Mouse (Mus musculus): ENCODE measurements around the gene Dock9. TPM values are rescaled to one million over a fixed set of nuclear protein-coding genes. Genes with fewer than 3 reads are reported as not detected.

Dock9 gene
- polyA plus RNA-seq, 1 experiment, result 2.8 TPM

- Histone ChIP-seq H3K4me3 (no peak overlapping the region), H3K4me2 (ENCODE audit: low read depth) (no peak overlapping the region), H3K36me3 (ENCODE audit: control insufficient read depth, insufficient read depth) (no peaks in the 10 kb centered on the region), H3K79me2 (ENCODE audit: control insufficient read depth, insufficient read depth) (no peaks in the 10 kb centered on the region), H3K27me3 (ENCODE audit: control insufficient read depth, insufficient read depth, insufficient read length) (no peaks in the 10 kb centered on the region), H3ac (ENCODE audit: control insufficient read depth, insufficient read length) (no peak overlapping the region)
- no peak for TF ChIP-seq POLR2A (IDR thresholded peaks at IDR 0.05; ENCODE audit: insufficient read length, low read depth)
- TF ChIP-seq USF1 (IDR thresholded peaks at IDR 0.05; ENCODE audit: low read depth), result no peak
- TF ChIP-seq TCF12 (IDR thresholded peaks at IDR 0.05; ENCODE audit: insufficient read depth, poor library complexity, severe bottlenecking), result no peak
- TF ChIP-seq POLR2AphosphoS2 (IDR thresholded peaks at IDR 0.05; ENCODE audit: insufficient read length, low read depth), result no peak
- TF ChIP-seq E2F4 (IDR thresholded peaks at IDR 0.05; ENCODE audit: insufficient read depth), result no peak
- no peak for TF ChIP-seq REST (IDR thresholded peaks at IDR 0.05; ENCODE audit: insufficient read depth, insufficient read length)
- TF ChIP-seq MYOG (IDR thresholded peaks at IDR 0.05; ENCODE audit: control insufficient read depth in 1 of 3, insufficient read depth in 1 of 3, insufficient read length in 2 of 3, low read depth in 2 of 3), result no peak
- TF ChIP-seq CEBPB (IDR thresholded peaks at IDR 0.05; ENCODE audit: insufficient read depth, poor library complexity, severe bottlenecking), result no peak
- TF ChIP-seq TCF3 (IDR thresholded peaks at IDR 0.05; ENCODE audit: insufficient read length, low read depth), result no peak
- no peak for TF ChIP-seq MYOD1 (IDR thresholded peaks at IDR 0.05; ENCODE audit: control insufficient read depth in 1 of 3, insufficient read length in 2 of 3, low read depth in 2 of 3)
- no peak for TF ChIP-seq MAX (IDR thresholded peaks at IDR 0.05; ENCODE audit: low read depth)
Observed at GRCm38 (mm10) chr14:121675146-121675545, 122.5 kb downstream of the Dock9 start.

- Histone ChIP-seq H3ac (ENCODE audit: control insufficient read depth, insufficient read length) (no peak overlapping the region), H3K4me3 (no peak overlapping the region), H3K4me2 (ENCODE audit: low read depth) (no peak overlapping the region), H3K27me3 (ENCODE audit: control insufficient read depth, insufficient read depth, insufficient read length) (no peaks in the 10 kb centered on the region), H3K36me3 (ENCODE audit: control insufficient read depth, insufficient read depth) (no peaks in the 10 kb centered on the region), H3K79me2 (ENCODE audit: control insufficient read depth, insufficient read depth) (no peaks in the 10 kb centered on the region)
- TF ChIP-seq CEBPB (IDR thresholded peaks at IDR 0.05; ENCODE audit: insufficient read depth, poor library complexity, severe bottlenecking), result no peak
- no peak for TF ChIP-seq USF1 (IDR thresholded peaks at IDR 0.05; ENCODE audit: low read depth)
- TF ChIP-seq TCF12 (IDR thresholded peaks at IDR 0.05; ENCODE audit: insufficient read depth, poor library complexity, severe bottlenecking), result no peak
- no peak for TF ChIP-seq MAX (IDR thresholded peaks at IDR 0.05; ENCODE audit: low read depth)
- TF ChIP-seq E2F4 (IDR thresholded peaks at IDR 0.05; ENCODE audit: insufficient read depth), result no peak
Observed at GRCm38 (mm10) chr14:121670016-121670415, 127.6 kb downstream of the Dock9 start.

GRCm38 (mm10) chr14:121666641-121667274 lies 130.9 kb downstream of the Dock9 start:
- Histone ChIP-seq H3K36me3 (ENCODE audit: control insufficient read depth, insufficient read depth) (no peaks in the 10 kb centered on the region), H3K4me2 (ENCODE audit: low read depth) (no peak overlapping the region), H3K79me2 (ENCODE audit: control insufficient read depth, insufficient read depth) (no peaks in the 10 kb centered on the region), H3K4me3 (no peak overlapping the region), H3K27me3 (ENCODE audit: control insufficient read depth, insufficient read depth, insufficient read length) (no peaks in the 10 kb centered on the region), H3ac (ENCODE audit: control insufficient read depth, insufficient read length) (no peak overlapping the region)
- no peak for TF ChIP-seq POLR2A (IDR thresholded peaks at IDR 0.05; ENCODE audit: insufficient read length, low read depth)

DNA sequence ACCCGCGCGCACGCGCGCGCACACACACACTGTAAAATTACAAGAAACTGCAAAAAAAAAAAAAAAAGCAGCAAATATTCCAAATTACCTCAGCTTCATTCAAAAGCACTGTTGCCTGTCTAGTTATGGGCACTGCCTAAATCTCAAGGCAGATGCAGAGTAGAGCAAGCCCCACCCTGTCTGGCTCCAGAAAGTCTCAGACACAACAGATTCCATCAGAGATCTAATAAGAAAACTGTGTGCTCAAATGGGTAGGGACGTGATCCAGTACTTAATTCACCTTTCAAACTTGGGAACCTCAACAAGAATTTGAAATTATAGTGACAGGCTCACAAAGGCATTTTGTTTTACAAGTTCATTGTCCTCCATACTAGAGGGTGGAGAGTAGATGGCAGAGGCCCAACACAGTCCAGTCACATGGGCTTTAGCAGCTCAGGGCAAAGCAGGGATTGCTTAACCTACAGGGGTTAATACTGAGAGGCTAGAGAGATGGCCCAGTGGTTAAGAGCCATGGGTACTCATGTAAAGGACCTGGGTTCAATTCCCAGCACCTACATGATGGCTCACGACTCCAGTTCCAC lies 131.9 kb downstream of the Dock9 start:
- no peak overlapping the region for H3K4me2 ChIP-seq (ENCODE audit: low read depth)

GRCm38 (mm10) chr14:121663913-121664312 lies 133.7 kb downstream of the Dock9 start:
- Histone ChIP-seq H3K79me2 (ENCODE audit: control insufficient read depth, insufficient read depth) (no peaks in the 10 kb centered on the region), H3K27me3 (ENCODE audit: control insufficient read depth, insufficient read depth, insufficient read length) (no peaks in the 10 kb centered on the region), H3K4me3 (no peak overlapping the region), H3K36me3 (ENCODE audit: control insufficient read depth, insufficient read depth) (no peaks in the 10 kb centered on the region), H3K4me2 (ENCODE audit: low read depth) (no peak overlapping the region), H3ac (ENCODE audit: control insufficient read depth, insufficient read length) (no peak overlapping the region)
- TF ChIP-seq MAX (IDR thresholded peaks at IDR 0.05; ENCODE audit: low read depth) (no peak), TCF3 (IDR thresholded peaks at IDR 0.05; ENCODE audit: insufficient read length, low read depth) (no peak), USF1 (IDR thresholded peaks at IDR 0.05; ENCODE audit: low read depth) (no peak), MYOG (IDR thresholded peaks at IDR 0.05; ENCODE audit: control insufficient read depth in 1 of 3, insufficient read depth in 1 of 3, insufficient read length in 2 of 3, low read depth in 2 of 3) (no peak), CEBPB (IDR thresholded peaks at IDR 0.05; ENCODE audit: insufficient read depth, poor library complexity, severe bottlenecking) (no peak), E2F4 (IDR thresholded peaks at IDR 0.05; ENCODE audit: insufficient read depth) (no peak)

More for the DNA sequence above, 131.9 kb downstream of the Dock9 start:
- no peaks in the 10 kb centered on the region for H3K27me3 ChIP-seq (ENCODE audit: control insufficient read depth, insufficient read depth, insufficient read length)
- H3K36me3 ChIP-seq (ENCODE audit: control insufficient read depth, insufficient read depth), result no peaks in the 10 kb centered on the region
- TF ChIP-seq SRF (IDR thresholded peaks at IDR 0.05; ENCODE audit: control insufficient read depth, insufficient read length, low read depth) (no peak), TCF12 (IDR thresholded peaks at IDR 0.05; ENCODE audit: insufficient read depth, poor library complexity, severe bottlenecking) (no peak), MYOG (IDR thresholded peaks at IDR 0.05; ENCODE audit: control insufficient read depth in 1 of 3, insufficient read depth in 1 of 3, insufficient read length in 2 of 3, low read depth in 2 of 3) (no peak), MYOD1 (IDR thresholded peaks at IDR 0.05; ENCODE audit: control insufficient read depth in 1 of 3, insufficient read length in 2 of 3, low read depth in 2 of 3) (no peak), E2F4 (IDR thresholded peaks at IDR 0.05; ENCODE audit: insufficient read depth) (no peak), TCF3 (IDR thresholded peaks at IDR 0.05; ENCODE audit: insufficient read length, low read depth) (no peak), REST (IDR thresholded peaks at IDR 0.05; ENCODE audit: insufficient read depth, insufficient read length) (no peak), CEBPB (IDR thresholded peaks at IDR 0.05; ENCODE audit: insufficient read depth, poor library complexity, severe bottlenecking) (no peak), USF1 (IDR thresholded peaks at IDR 0.05; ENCODE audit: low read depth) (no peak), MAX (IDR thresholded peaks at IDR 0.05; ENCODE audit: low read depth) (no peak), POLR2AphosphoS2 (IDR thresholded peaks at IDR 0.05; ENCODE audit: insufficient read length, low read depth) (no peak), POLR2A (IDR thresholded peaks at IDR 0.05; ENCODE audit: insufficient read length, low read depth) (no peak)
- no peak overlapping the region for H3ac ChIP-seq (ENCODE audit: control insufficient read depth, insufficient read length)
- H3K79me2 ChIP-seq (ENCODE audit: control insufficient read depth, insufficient read depth), result no peaks in the 10 kb centered on the region
- H3K4me3 ChIP-seq, result no peak overlapping the region

Measured in myocyte (in vitro differentiated cells).